Mouse (Mus musculus): ENCODE measurements at regions not wholly inside any gene's neighbourhood (a gene's known extent, or its start where the extent isn't known, plus 50 kb on each side); places are given as distances from the start of the nearest gene placed in this dataset.

DNA sequence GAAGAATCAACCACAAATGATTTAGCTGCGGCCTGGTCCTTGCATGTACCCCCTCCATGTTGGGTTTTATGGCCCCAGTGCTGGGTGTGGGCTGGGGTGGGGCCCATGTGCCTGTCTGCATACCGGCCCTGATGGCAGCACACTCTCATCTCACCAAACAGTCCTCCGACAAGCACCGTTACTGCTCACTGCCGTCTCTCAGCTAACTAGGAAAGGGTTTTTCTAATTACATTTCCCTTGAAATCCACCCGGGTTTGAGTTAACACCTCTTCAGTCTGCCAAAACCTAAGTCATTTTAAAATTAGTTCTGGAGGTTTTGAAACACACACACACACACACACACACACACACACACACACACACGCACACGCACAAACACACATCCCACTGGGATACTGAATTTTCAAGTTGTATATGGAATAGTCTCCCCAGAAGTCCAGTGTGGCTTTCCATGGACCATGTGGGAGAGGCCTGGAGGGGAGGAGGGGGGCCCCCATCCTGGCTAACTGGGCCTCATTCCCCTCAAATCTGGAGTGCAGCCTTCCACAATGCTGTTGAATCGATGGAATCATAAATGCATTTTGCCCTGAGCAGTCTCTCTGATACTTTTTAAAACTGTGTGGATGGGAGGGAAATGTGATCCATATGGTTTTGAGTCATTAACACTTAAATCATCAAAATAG lies 108.6 kb upstream of the Zmiz1 start:
- no peak overlapping the region for H3K27ac ChIP-seq (ENCODE audit: low read depth, low read length)
- WGBS: 79% methylated on average over 9 of the region's 9 CpGs
- TF ChIP-seq CTCF (IDR thresholded peaks at IDR 0.05): no peak
- no peak overlapping the region for H3K4me3 ChIP-seq (ENCODE audit: low read depth, low read length)
- H3K27me3 ChIP-seq (ENCODE audit: insufficient read depth, low read length): no peaks in the 10 kb centered on the region
- H3K4me2 ChIP-seq (ENCODE audit: low read depth, low read length, poor library complexity, severe bottlenecking): no peak overlapping the region
- no peaks in the 10 kb centered on the region for H3K36me3 ChIP-seq (ENCODE audit: insufficient read depth, low read length)
- H3K4me1 ChIP-seq (ENCODE audit: insufficient read depth, low read length): no peaks in the 10 kb centered on the region
- ATAC-seq (ENCODE audit: low FRiP score): no peak
- no peak overlapping the region for H3K9ac ChIP-seq (replicated peaks; ENCODE audit: low read length, poor library complexity, severe bottlenecking)
- H3K9me3 ChIP-seq (ENCODE audit: low read length): no peaks in the 10 kb centered on the region
- no peak for DNase-seq (ENCODE audit: low spot score)

DNA sequence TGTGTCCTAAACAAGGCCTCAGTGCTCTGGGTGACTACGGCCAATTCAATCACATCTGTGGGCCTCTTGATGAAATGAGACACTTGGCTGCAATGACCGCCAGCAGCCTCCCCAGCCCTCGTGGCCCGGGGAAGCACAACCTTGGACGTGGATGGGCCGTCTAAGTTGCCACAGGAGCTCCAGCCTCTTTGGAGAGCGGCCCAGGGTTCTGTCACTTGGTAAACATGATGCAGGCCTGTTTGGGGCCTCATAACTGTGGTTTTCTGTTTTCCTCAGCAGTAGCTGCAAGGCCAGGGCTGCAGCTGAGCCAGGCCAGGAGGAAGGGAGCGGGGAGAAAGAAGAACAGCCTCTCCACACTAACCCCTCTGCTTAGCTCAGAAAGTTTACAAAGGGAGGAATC lies 105.2 kb upstream of the Zmiz1 start:
- Histone ChIP-seq H3K9me3 (ENCODE audit: low read length) (no peaks in the 10 kb centered on the region), H3K36me3 (ENCODE audit: insufficient read depth, low read length) (no peaks in the 10 kb centered on the region), H3K4me2 (ENCODE audit: low read depth, low read length, poor library complexity, severe bottlenecking) (no peak overlapping the region), H3K9ac (replicated peaks; ENCODE audit: low read length, poor library complexity, severe bottlenecking) (no peak overlapping the region), H3K27me3 (ENCODE audit: insufficient read depth, low read length) (no peaks in the 10 kb centered on the region), H3K27ac (ENCODE audit: low read depth, low read length) (0 out of 2 replicates have a peak overlapping the region, but pooled peaks have one; percentile 43), H3K4me1 (ENCODE audit: insufficient read depth, low read length) (no peaks in the 10 kb centered on the region), H3K4me3 (ENCODE audit: low read depth, low read length) (no peak overlapping the region)
- no peak for TF ChIP-seq CTCF (IDR thresholded peaks at IDR 0.05)
- WGBS: 78% methylated on average over 8 of the region's 8 CpGs
- ATAC-seq (ENCODE audit: low FRiP score) (no peak), DNase-seq (ENCODE audit: low spot score) (peak; percentile 74)

DNA sequence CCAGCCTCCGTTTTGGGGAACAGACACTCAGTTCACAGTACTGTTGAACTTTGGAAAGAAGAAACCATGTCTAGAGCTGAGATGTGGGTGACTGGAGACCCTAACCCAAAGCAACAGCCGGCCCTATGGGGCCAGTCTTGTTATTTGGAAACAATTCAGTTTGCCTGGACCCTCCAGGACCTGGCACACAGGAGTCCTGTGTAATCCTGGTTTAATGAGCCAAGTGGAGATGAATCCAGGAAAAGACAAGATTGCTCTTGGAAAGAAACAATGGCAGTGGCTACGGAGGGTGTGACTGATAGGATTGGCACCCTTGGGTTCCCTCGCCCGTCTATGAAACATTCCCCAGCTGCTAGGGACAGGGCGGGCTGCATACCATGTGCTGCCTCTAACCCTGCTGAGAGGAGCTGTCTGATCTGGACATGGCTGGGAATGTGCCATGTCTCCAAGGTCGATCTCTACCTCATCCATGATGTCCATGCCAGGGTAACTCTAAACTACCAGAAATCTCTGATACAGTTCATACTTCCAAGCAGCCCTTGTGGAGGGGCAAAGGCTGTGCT lies 104.6 kb upstream of the Zmiz1 start:
- Histone ChIP-seq H3K27me3 (ENCODE audit: insufficient read depth, low read length) (no peaks in the 10 kb centered on the region), H3K4me3 (ENCODE audit: low read depth, low read length) (no peak overlapping the region), H3K36me3 (ENCODE audit: insufficient read depth, low read length) (no peaks in the 10 kb centered on the region), H3K27ac (ENCODE audit: low read depth, low read length) (no peak overlapping the region; the same call in 1 of the 2 replicates), H3K4me1 (ENCODE audit: insufficient read depth, low read length) (no peaks in the 10 kb centered on the region), H3K4me2 (ENCODE audit: low read depth, low read length, poor library complexity, severe bottlenecking) (no peak overlapping the region), H3K9me3 (ENCODE audit: low read length) (no peaks in the 10 kb centered on the region), H3K9ac (replicated peaks; ENCODE audit: low read length, poor library complexity, severe bottlenecking) (no peak overlapping the region)
- DNase-seq (ENCODE audit: low spot score) (peak; percentile 56), ATAC-seq (ENCODE audit: low FRiP score) (no peak)
- no peak for TF ChIP-seq CTCF (IDR thresholded peaks at IDR 0.05)
- WGBS: 57% methylated on average over 7 of the region's 7 CpGs

DNA sequence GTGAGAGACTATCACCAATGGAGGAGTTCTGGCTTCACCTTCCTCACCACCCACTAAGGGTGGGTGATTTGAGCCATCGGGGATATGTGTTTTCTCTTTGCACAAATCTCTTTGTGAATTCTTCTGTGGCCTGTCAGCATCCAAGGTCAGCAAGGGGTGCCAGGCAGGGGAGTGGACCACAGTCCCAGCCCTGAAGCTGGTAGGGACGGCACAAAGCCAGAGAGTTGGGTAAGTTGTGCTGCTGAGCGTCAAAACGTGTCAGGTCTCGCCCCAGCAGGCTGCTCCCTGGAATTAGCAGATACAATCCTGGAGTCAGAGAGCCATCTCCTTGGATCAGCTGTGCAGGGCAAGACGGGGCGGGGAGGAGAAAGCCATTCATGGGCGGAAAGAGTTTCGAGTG lies 101.2 kb upstream of the Zmiz1 start:
- DNase-seq (ENCODE audit: low spot score): no peak
- no peak overlapping the region for H3K27ac ChIP-seq (ENCODE audit: low read depth, low read length)
- 85% methylated on average over 9 of the region's 9 CpGs for WGBS

DNA sequence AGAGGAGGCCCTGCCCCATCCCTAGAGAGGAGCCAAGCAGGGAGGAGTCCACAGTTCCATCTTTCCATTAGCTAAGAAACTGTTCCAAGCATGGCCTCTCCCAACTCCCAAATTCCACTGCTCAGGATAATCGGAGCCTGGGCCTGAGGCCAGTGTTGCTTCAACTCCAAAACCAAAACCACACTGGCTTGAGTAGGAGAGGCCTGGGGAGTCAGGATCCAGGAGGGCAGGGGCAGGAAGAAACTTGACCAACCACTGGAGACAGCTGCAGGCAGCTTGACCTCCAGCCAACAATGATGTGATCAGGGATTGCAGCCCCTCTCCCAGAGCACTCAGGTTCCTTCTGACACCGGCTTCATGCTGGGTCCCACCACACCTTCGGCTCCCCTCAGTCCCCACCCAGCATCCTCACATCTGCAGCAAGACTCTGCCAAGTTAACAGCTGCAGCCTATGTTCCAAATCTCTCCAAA lies 99.1 kb upstream of the Zmiz1 start:
- Histone ChIP-seq H3K27me3 (ENCODE audit: insufficient read depth, low read length) (no peaks in the 10 kb centered on the region), H3K9ac (replicated peaks; ENCODE audit: low read length, poor library complexity, severe bottlenecking) (no peak overlapping the region), H3K4me2 (ENCODE audit: low read depth, low read length, poor library complexity, severe bottlenecking) (no peak overlapping the region), H3K36me3 (ENCODE audit: insufficient read depth, low read length) (no peaks in the 10 kb centered on the region), H3K4me1 (ENCODE audit: insufficient read depth, low read length) (no peaks in the 10 kb centered on the region), H3K27ac (ENCODE audit: low read depth, low read length) (no peak overlapping the region), H3K4me3 (ENCODE audit: low read depth, low read length) (no peak overlapping the region), H3K9me3 (ENCODE audit: low read length) (no peaks in the 10 kb centered on the region)
- TF ChIP-seq CTCF (IDR thresholded peaks at IDR 0.05): no peak
- DNase-seq (ENCODE audit: low spot score): no peak
- 92% methylated on average over 3 of the region's 3 CpGs for WGBS
- ATAC-seq (ENCODE audit: low FRiP score): no peak

More for the DNA sequence above, 101.2 kb upstream of the Zmiz1 start:
- H3K4me1 ChIP-seq (ENCODE audit: insufficient read depth, low read length): no peaks in the 10 kb centered on the region
- H3K9me3 ChIP-seq (ENCODE audit: low read length): no peaks in the 10 kb centered on the region
- H3K4me2 ChIP-seq (ENCODE audit: low read depth, low read length, poor library complexity, severe bottlenecking): no peak overlapping the region
- no peak for ATAC-seq (ENCODE audit: low FRiP score)
- no peak for TF ChIP-seq CTCF (IDR thresholded peaks at IDR 0.05)
- H3K9ac ChIP-seq (replicated peaks; ENCODE audit: low read length, poor library complexity, severe bottlenecking): no peak overlapping the region
- no peaks in the 10 kb centered on the region for H3K36me3 ChIP-seq (ENCODE audit: insufficient read depth, low read length)
- H3K4me3 ChIP-seq (ENCODE audit: low read depth, low read length): no peak overlapping the region
- no peaks in the 10 kb centered on the region for H3K27me3 ChIP-seq (ENCODE audit: insufficient read depth, low read length)

DNA sequence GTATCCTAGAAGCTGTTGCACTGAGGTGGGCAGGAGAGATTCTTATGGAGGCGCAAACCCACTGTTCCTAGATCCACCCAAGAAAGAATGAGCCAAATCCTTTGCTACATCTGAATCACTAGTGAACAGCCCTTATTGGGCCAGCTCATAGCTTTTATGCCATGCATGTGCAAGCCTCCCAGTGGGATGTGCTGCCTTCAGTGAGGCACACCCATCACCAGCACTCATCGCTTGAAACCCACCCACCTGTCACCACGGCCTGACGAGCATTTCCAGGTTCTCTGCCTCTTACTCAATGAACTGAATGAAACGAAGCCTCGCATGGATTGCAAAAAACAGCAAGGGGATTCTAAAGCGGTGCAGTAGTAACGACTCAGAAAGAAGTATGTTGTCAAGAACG lies 98.3 kb upstream of the Zmiz1 start:
- ATAC-seq (ENCODE audit: low FRiP score) (no peak), DNase-seq (ENCODE audit: low spot score) (no peak)
- Histone ChIP-seq H3K4me2 (ENCODE audit: low read depth, low read length, poor library complexity, severe bottlenecking) (no peak overlapping the region), H3K9ac (replicated peaks; ENCODE audit: low read length, poor library complexity, severe bottlenecking) (no peak overlapping the region), H3K4me1 (ENCODE audit: insufficient read depth, low read length) (no peaks in the 10 kb centered on the region), H3K4me3 (ENCODE audit: low read depth, low read length) (no peak overlapping the region), H3K9me3 (ENCODE audit: low read length) (no peaks in the 10 kb centered on the region), H3K36me3 (ENCODE audit: insufficient read depth, low read length) (no peaks in the 10 kb centered on the region), H3K27me3 (ENCODE audit: insufficient read depth, low read length) (no peaks in the 10 kb centered on the region), H3K27ac (ENCODE audit: low read depth, low read length) (no peak overlapping the region)
- 76% methylated on average over 9 of the region's 9 CpGs for WGBS
- no peak for TF ChIP-seq CTCF (IDR thresholded peaks at IDR 0.05)

Data from midbrain, postnatal 0 days (tissue).